Mouse (Mus musculus) macrophage (primary cell): ENCODE results near the gene Stox1. TPM values are rescaled to one million over a fixed set of nuclear protein-coding genes. Genes with fewer than 3 reads are reported as not detected.

Experiments
- H3K27ac ChIP-seq: fragments of 350-480 bp; formaldehyde crosslinking; 2 replicates; pipeline ENCODE4 v1.9.0; 2021
- H3K36me3 ChIP-seq: fragments of 350-480 bp; formaldehyde crosslinking; 2 replicates; pipeline ENCODE4 v1.9.0; 2021; ENCODE audit errors: inconsistent target
- H3K4me3 ChIP-seq: fragments of 350-480 bp; formaldehyde crosslinking; 2 replicates; pipeline ENCODE4 v1.9.0; 2021; ENCODE audit errors: inconsistent target
- H3K79me2 ChIP-seq: fragments of 350-480 bp; formaldehyde crosslinking; 2 replicates; pipeline ENCODE4 v1.9.0; 2021; ENCODE audit errors: inconsistent target
- WGBS: methylation state at CpG from one replicate; pipeline ENCODE4 v1.1.7; 2026; ENCODE audit warnings: inconsistent platforms; ENCODE audit not compliant: missing documents; 5-methylcytosine and 5-hydroxymethylcytosine counted together
- polyA plus RNA-seq: library from polyadenylated mRNA; stranded (reverse); fragments of 250-400 nt; gene quantifications from 3 replicates; pipeline ENCODE4 v1.2.4, GENCODE M21; 2018; ENCODE audit warnings: inconsistent platforms

The Stox1 gene
- polyA plus RNA-seq, 1 experiment from 2014 or later, result not detected

GRCm38 (mm10) chr10:62683043-62683442 lies 42.9 kb downstream of the Stox1 start:
- WGBS, result 62% methylated on average over 5 of the region's 5 CpGs
- Histone ChIP-seq H3K79me2 (no peaks in the 10 kb centered on the region), H3K36me3 (no peaks in the 10 kb centered on the region), H3K4me3 (no peak overlapping the region), H3K27ac (no peak overlapping the region)

GRCm38 (mm10) chr10:62679833-62680232 lies 46.1 kb downstream of the Stox1 start:
- Histone ChIP-seq H3K27ac (no peak overlapping the region), H3K4me3 (no peak overlapping the region), H3K36me3 (no peaks in the 10 kb centered on the region), H3K79me2 (no peaks in the 10 kb centered on the region)
- 87% methylated on average over 1 of the region's 1 CpGs for WGBS

GRCm38 (mm10) chr10:62677329-62677728 lies 48.6 kb downstream of the Stox1 start:
- Histone ChIP-seq H3K4me3 (no peak overlapping the region), H3K27ac (no peak overlapping the region), H3K79me2 (no peaks in the 10 kb centered on the region), H3K36me3 (no peaks in the 10 kb centered on the region)
- 93% methylated on average over 5 of the region's 5 CpGs for WGBS

- H3K79me2 ChIP-seq, result no peaks in the 10 kb centered on the region
- no peaks in the 10 kb centered on the region for H3K36me3 ChIP-seq
- H3K27ac ChIP-seq, result no peak overlapping the region
- H3K4me3 ChIP-seq, result no peak overlapping the region
- 91% methylated on average over 6 of the region's 6 CpGs for WGBS
Measured at GRCm38 (mm10) chr10:62676196-62676595, 49.7 kb downstream of the Stox1 start.

GRCm38 (mm10) chr10:62672359-62672758 lies 53.6 kb downstream of the Stox1 start:
- Histone ChIP-seq H3K79me2 (no peaks in the 10 kb centered on the region), H3K27ac (no peak overlapping the region), H3K36me3 (no peaks in the 10 kb centered on the region), H3K4me3 (no peak overlapping the region)
- WGBS, result 96% methylated on average over 2 of the region's 2 CpGs

- Histone ChIP-seq H3K79me2 (no peaks in the 10 kb centered on the region), H3K27ac (no peak overlapping the region), H3K36me3 (no peaks in the 10 kb centered on the region), H3K4me3 (no peak overlapping the region)
- WGBS, result 93% methylated on average over 14 of the region's 14 CpGs
Measured at GRCm38 (mm10) chr10:62669245-62669644, 56.7 kb downstream of the Stox1 start.

- H3K4me3 ChIP-seq, result no peak overlapping the region
- WGBS, result 91% methylated on average over 2 of the region's 2 CpGs
- no peak overlapping the region for H3K27ac ChIP-seq
- H3K36me3 ChIP-seq, result no peaks in the 10 kb centered on the region
- no peaks in the 10 kb centered on the region for H3K79me2 ChIP-seq
Measured at GRCm38 (mm10) chr10:62668463-62668862, 57.5 kb downstream of the Stox1 start.

GRCm38 (mm10) chr10:62668043-62668442 lies 57.9 kb downstream of the Stox1 start:
- H3K36me3 ChIP-seq, result no peaks in the 10 kb centered on the region
- no peak overlapping the region for H3K27ac ChIP-seq
- H3K79me2 ChIP-seq, result no peaks in the 10 kb centered on the region
- WGBS, result 86% methylated on average over 5 of the region's 5 CpGs
- no peak overlapping the region for H3K4me3 ChIP-seq

- 11% methylated on average over 27 of the region's 27 CpGs for WGBS
- Histone ChIP-seq H3K27ac (no peak overlapping the region), H3K4me3 (no peak overlapping the region), H3K79me2 (no peaks in the 10 kb centered on the region), H3K36me3 (no peaks in the 10 kb centered on the region)
Measured at GRCm38 (mm10) chr10:62664963-62665590, 60.9 kb downstream of the Stox1 start.

- H3K27ac ChIP-seq, result no peak overlapping the region
- 93% methylated on average over 10 of the region's 10 CpGs for WGBS
- H3K36me3 ChIP-seq, result no peaks in the 10 kb centered on the region
- no peaks in the 10 kb centered on the region for H3K79me2 ChIP-seq
- no peak overlapping the region for H3K4me3 ChIP-seq
Measured at GRCm38 (mm10) chr10:62664171-62664570, 61.8 kb downstream of the Stox1 start.

- H3K4me3 ChIP-seq, result no peak overlapping the region
- H3K36me3 ChIP-seq, result no peaks in the 10 kb centered on the region
- no peaks in the 10 kb centered on the region for H3K79me2 ChIP-seq
- no peak overlapping the region for H3K27ac ChIP-seq
- WGBS, result 91% methylated on average over 6 of the region's 7 CpGs
Measured at GRCm38 (mm10) chr10:62656711-62657110, 69.2 kb downstream of the Stox1 start.

- Histone ChIP-seq H3K27ac (peak overlapping the region; percentile 43), H3K4me3 (peak overlapping the region; percentile 45)
- WGBS, result 50% methylated on average over 3 of the region's 3 CpGs
Measured at GRCm38 (mm10) chr10:62651961-62652360, 74.0 kb downstream of the Stox1 start.

GRCm38 (mm10) chr10:62650881-62651810 lies 74.8 kb downstream of the Stox1 start, which contains the start of gene Ddx50:
Gene Ddx50 (minus strand): TSS chr10:62651218.
- WGBS, result under 1% methylated on average over 89 of the region's 89 CpGs
- Histone ChIP-seq H3K79me2 (peaks cover 46% of the 10 kb centered on the region), H3K27ac (peak within 1 kb of the TSS; percentile 49), H3K4me3 (peak within 1 kb of the TSS; percentile 94), H3K36me3 (peaks cover 7% of the 10 kb centered on the region; the same call in 1 of the 2 replicates)

More at GRCm38 (mm10) chr10:62651961-62652360, 74.0 kb downstream of the Stox1 start:
- no peaks in the 10 kb centered on the region; the same call in 1 of the 2 replicates for H3K36me3 ChIP-seq
- H3K79me2 ChIP-seq, result peaks cover 38% of the 10 kb centered on the region

- 0% methylated on average over 16 of the region's 17 CpGs for WGBS
- Histone ChIP-seq H3K79me2 (peaks cover 54% of the 10 kb centered on the region), H3K4me3 (peak overlapping the region; percentile 94), H3K36me3 (peaks cover 9% of the 10 kb centered on the region; the same call in 1 of the 2 replicates), H3K27ac (peak overlapping the region; percentile 49)
Measured at GRCm38 (mm10) chr10:62650358-62650782, 75.6 kb downstream of the Stox1 start.
